In genomic region chr5:117181921-117182320, GRCm38 (mm10) we compare ENCODE assay signal across 17 mouse cellular contexts.
DNase-seq lines count a peak whose midpoint lies in the region; ATAC-seq and TF ChIP-seq lines count a peak whose summit lies in the region.
"Had no signal": no experiment of that assay in that cellular context is flagged by ENCODE, and none has a peak within 500 bp of the region (broad histone marks: within the 10 kb centered on the region; RNA-seq: fewer than 3 reads in every experiment).

No protein-coding gene starts in this region.

- no peak for TF ChIP-seq CTCF in liver, adult 2 months (IDR thresholded peaks at IDR 0.05; ENCODE audit: low read depth, low read length)

- 4% methylated on average over 5 of the region's 5 CpGs for WGBS in liver, adult 2 months
- WGBS in liver, embryonic 11.5 days: 84% methylated on average over 5 of the region's 5 CpGs

- H3K79me2 ChIP-seq in liver, adult 2 months (ENCODE audit: control insufficient read depth, insufficient read depth, low read length): peaks cover 24% of the 10 kb centered on the region; the same call in 1 of the 2 replicates

- peaks cover 13% of the 10 kb centered on the region for H3K4me1 ChIP-seq in liver, adult 2 months (ENCODE audit: control insufficient read depth, insufficient read depth, low read length)
- no peaks in the 10 kb centered on the region for H3K4me1 ChIP-seq in liver, embryonic 11.5 days (replicated peaks; ENCODE audit: control insufficient read depth, insufficient read depth, low read length)
- H3K4me1 ChIP-seq: heart, embryonic 13.5 days; midbrain, embryonic 15.5 days had no signal

- no peak overlapping the region for H3K27ac ChIP-seq in liver, adult 2 months (replicated peaks; ENCODE audit: insufficient read depth, low read depth, low read length)
- H3K27ac ChIP-seq in liver, embryonic 11.5 days (ENCODE audit: low read depth, low read length): no peak overlapping the region
- H3K27ac ChIP-seq: heart, embryonic 13.5 days; hindbrain, embryonic 14.5 days; midbrain, embryonic 15.5 days had no signal

- no peak overlapping the region for H3K4me2 ChIP-seq in liver, embryonic 11.5 days
- H3K4me2 ChIP-seq: heart, embryonic 13.5 days; hindbrain, embryonic 14.5 days; midbrain, embryonic 15.5 days had no signal

- no peak for TF ChIP-seq POLR2A in liver, adult 2 months (IDR thresholded peaks at IDR 0.05; ENCODE audit: extremely low read depth, insufficient read depth, low read length)

- H3K4me3 ChIP-seq in liver, adult 2 months (ENCODE audit: insufficient read depth, low read depth, low read length): no peak overlapping the region
- H3K4me3 ChIP-seq in liver, embryonic 11.5 days (ENCODE audit: low read depth, low read length): no peak overlapping the region
- H3K4me3 ChIP-seq: heart, embryonic 13.5 days; midbrain, embryonic 15.5 days had no signal

- ATAC-seq in liver, embryonic 11.5 days (replicated peaks; ENCODE audit: low FRiP score): no peak
- 0 out of 2 replicates have a peak, but pooled peaks have one; percentile 9 for ATAC-seq in megakaryocyte, adult 5-6 weeks (ENCODE audit: poor library complexity, severe bottlenecking)
- ATAC-seq: midbrain, embryonic 15.5 days; Patski had no signal

- DNase-seq in heart, adult 11 months: peak; percentile 90
- no peak for DNase-seq in heart, postnatal 14 days
- DNase-seq in liver, adult 2 months (ENCODE audit: extremely low read depth, low read depth, low spot score): peak; percentile 35
- no peak for DNase-seq in liver, embryonic 11.5 days (ENCODE audit: low spot score)
- peak; percentile 22 for DNase-seq in adipocyte (ENCODE audit: low spot score)
- no peak for DNase-seq in ovary, adult 18-20 months (ENCODE audit: low spot score)
- no peak for DNase-seq in right cerebral cortex, postnatal 14 days
- DNase-seq: cerebellum, adult 18-20 months; left cerebral cortex, postnatal 4 days; lung, postnatal 4 days; right cerebral cortex, postnatal 25 days; thymus, postnatal 14 days had no signal

- H3K9ac ChIP-seq in liver, adult 2 months (ENCODE audit: low read depth, low read length): no peak overlapping the region
- no peak overlapping the region for H3K9ac ChIP-seq in liver, embryonic 11.5 days (ENCODE audit: low read depth, low read length)
- H3K9ac ChIP-seq: heart, embryonic 13.5 days; hindbrain, embryonic 14.5 days; midbrain, embryonic 15.5 days had no signal

- H3K27me3 ChIP-seq in liver, adult 2 months (ENCODE audit: control insufficient read depth, insufficient read depth, low read length): no peaks in the 10 kb centered on the region
- H3K27me3 ChIP-seq in liver, embryonic 11.5 days (replicated peaks; ENCODE audit: control insufficient read depth, insufficient read depth, low read length): no peaks in the 10 kb centered on the region
- H3K27me3 ChIP-seq: heart, embryonic 13.5 days; midbrain, embryonic 15.5 days; Patski had no signal

- intact Hi-C loops in heart, postnatal 14 days (cut with DNase I): no loop called here

- peaks cover 9% of the 10 kb centered on the region for H3K9me3 ChIP-seq in liver, embryonic 11.5 days (ENCODE audit: control insufficient read depth, low read length)
- H3K9me3 ChIP-seq: midbrain, embryonic 15.5 days had no signal

- peaks cover 19% of the 10 kb centered on the region for H3K36me3 ChIP-seq in liver, adult 2 months (ENCODE audit: control insufficient read depth, insufficient read depth, low read length)
- peaks cover 28% of the 10 kb centered on the region for H3K36me3 ChIP-seq in liver, embryonic 11.5 days (ENCODE audit: control insufficient read depth, insufficient read depth, low read length)
- H3K36me3 ChIP-seq: midbrain, embryonic 15.5 days had no signal

Comparison
In these comparisons a context has a peak if more than half of its experiments do, and no peak if none do; other contexts are left out.
1. DNase-seq: peak in heart, adult 11 months (single experiment), liver, adult 2 months (single experiment) and adipocyte (single experiment); none in heart, postnatal 14 days (0 of 2), liver, embryonic 11.5 days (single experiment), ovary, adult 18-20 months (single experiment) and right cerebral cortex, postnatal 14 days (single experiment).